Mouse (Mus musculus): Measurements from ENCODE around the gene Serpinb1a.

DNA sequence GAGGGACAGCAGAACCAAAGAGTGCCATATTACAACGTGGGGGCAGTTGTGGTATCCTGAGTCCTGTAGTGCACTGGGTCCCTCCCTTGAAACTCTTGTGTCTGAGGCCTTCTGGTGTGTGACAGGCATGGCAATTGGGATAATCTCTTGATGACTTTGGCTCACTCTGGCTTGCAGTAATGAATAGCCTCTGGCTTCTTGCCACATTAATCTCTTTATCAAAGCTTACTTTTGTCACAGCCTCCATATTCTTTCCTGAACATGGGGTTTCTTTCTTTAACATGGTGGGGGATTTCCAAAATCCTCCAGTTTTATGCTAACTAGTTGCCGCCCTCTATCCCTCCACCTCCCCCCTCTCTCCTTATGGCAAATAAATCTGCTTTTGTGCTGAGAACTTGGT, 2.1 kb upstream of the Serpinb1a start:
- TF ChIP-seq CTCF (IDR thresholded peaks at IDR 0.05; ENCODE audit: control insufficient read depth, insufficient read depth, insufficient replicate concordance, low read depth, low read length) (no peak), POLR2A (IDR thresholded peaks at IDR 0.05; ENCODE audit: control insufficient read depth, low read depth, low read length) (no peak)
